Mouse (Mus musculus) heart, postnatal 0 days (tissue): ENCODE data around the gene Cdkn2aip.

Source experiments
- CTCF ChIP-seq: IDR thresholded peaks from 2 replicates; pipeline ENCODE4 v1.5.1; 2016; ENCODE audit warnings: antibody characterized with exemption, control low read depth, low read depth
- EP300 ChIP-seq: IDR thresholded peaks from 2 replicates; pipeline ENCODE4 v1.6.1; 2016; ENCODE audit warnings: antibody characterized with exemption, low read depth

DNA sequence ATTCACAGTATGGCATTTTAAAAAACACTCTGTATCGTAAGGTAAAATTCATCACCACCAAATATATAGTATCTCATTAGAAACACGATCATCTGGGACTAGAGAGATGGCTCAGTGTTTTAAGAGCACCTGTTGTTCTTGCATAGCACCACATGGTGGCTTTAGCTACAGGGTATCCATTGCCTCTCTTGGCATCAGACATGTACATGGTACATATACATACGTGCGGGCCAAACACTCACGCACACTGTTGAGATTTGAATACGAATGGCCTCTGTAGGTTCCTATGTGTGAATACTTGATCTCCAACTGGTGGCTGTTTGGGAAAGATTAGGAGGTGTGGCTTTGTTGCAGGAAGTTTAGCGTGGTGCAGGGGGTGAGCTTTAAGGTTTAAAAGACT, 28.6 kb upstream of the Cdkn2aip start:
- TF ChIP-seq CTCF (no peak), EP300 (no peak)
